Mouse (Mus musculus): Measurements from ENCODE around the gene Parvb. TPM values are rescaled to one million over a fixed set of nuclear protein-coding genes. Genes with fewer than 3 reads are reported as not detected.
A peak's percentile ranks its signal among the peaks of the same experiment; 100 is the strongest.
"Not testable (repeated sequence)": the region's sequence is repeated elsewhere in the genome, so short reads cannot be mapped to it uniquely, and the experiment has no call there.

Gene Parvb
- total RNA-seq, 2 experiments from 2014 or later: 45.8 to 49.5 TPM

- intact Hi-C loops (cut with DNase I): loop anchor here (5.0 kb wide), 1 partner anchor 330 kb away; no protein-coding TSS in a partner anchor
- no peak for DNase-seq
Measured at GRCm38 (mm10) chr15:84282206-84283085, 50.6 kb downstream of the Parvb start.

- intact Hi-C loops (cut with DNase I): loop anchor here (5.0 kb wide), 1 partner anchor 328 kb away; no protein-coding TSS in a partner anchor
- no peak for DNase-seq
Measured at GRCm38 (mm10) chr15:84284059-84284458, 52.2 kb downstream of the Parvb start.

GRCm38 (mm10) chr15:84285453-84285852 is 53.6 kb downstream of the Parvb start:
- intact Hi-C loops (cut with DNase I): no loop called here
- DNase-seq: no peak

GRCm38 (mm10) chr15:84288953-84289352 is 57.1 kb downstream of the Parvb start:
- intact Hi-C loops (cut with DNase I); DNase-seq: not testable (repeated sequence)

- no peak for DNase-seq
- intact Hi-C loops (cut with DNase I): no loop called here
Measured at GRCm38 (mm10) chr15:84291097-84291496, 59.3 kb downstream of the Parvb start.

- intact Hi-C loops (cut with DNase I): no loop called here
- DNase-seq: no peak
Measured at GRCm38 (mm10) chr15:84293590-84293989, 61.7 kb downstream of the Parvb start.

GRCm38 (mm10) chr15:84294391-84294790 is 62.5 kb downstream of the Parvb start:
- DNase-seq: no peak
- intact Hi-C loops (cut with DNase I): no loop called here

- DNase-seq: no peak
- intact Hi-C loops (cut with DNase I): no loop called here
Measured at GRCm38 (mm10) chr15:84295225-84295624, 63.4 kb downstream of the Parvb start.

- intact Hi-C loops (cut with DNase I): no loop called here
- DNase-seq: no peak
Measured at GRCm38 (mm10) chr15:84297454-84297853, 65.6 kb downstream of the Parvb start.

GRCm38 (mm10) chr15:84298804-84299370 is 67.0 kb downstream of the Parvb start:
- intact Hi-C loops (cut with DNase I): no loop called here
- no peak for DNase-seq

GRCm38 (mm10) chr15:84299662-84300333 is 68.0 kb downstream of the Parvb start:
- intact Hi-C loops (cut with DNase I): no loop called here
- no peak for DNase-seq

GRCm38 (mm10) chr15:84300591-84300990 is 68.7 kb downstream of the Parvb start:
- intact Hi-C loops (cut with DNase I): no loop called here

GRCm38 (mm10) chr15:84301026-84301425 is 69.2 kb downstream of the Parvb start:
- peak in 1 of 2 experiments; percentile 40 for DNase-seq
- intact Hi-C loops (cut with DNase I): no loop called here

More at GRCm38 (mm10) chr15:84300591-84300990, 68.7 kb downstream of the Parvb start:
- no peak for DNase-seq

GRCm38 (mm10) chr15:84301641-84302420 is 70.0 kb downstream of the Parvb start:
- DNase-seq: no peak
- intact Hi-C loops (cut with DNase I): no loop called here

GRCm38 (mm10) chr15:84303264-84303663 is 71.4 kb downstream of the Parvb start:
- intact Hi-C loops (cut with DNase I): no loop called here
- no peak for DNase-seq

- no peak for DNase-seq
- intact Hi-C loops (cut with DNase I): no loop called here
Measured at GRCm38 (mm10) chr15:84305333-84305732, 73.5 kb downstream of the Parvb start.

- no peak for DNase-seq
- intact Hi-C loops (cut with DNase I): no loop called here
Measured at GRCm38 (mm10) chr15:84310271-84310670, 78.4 kb downstream of the Parvb start.

- DNase-seq: no peak
- intact Hi-C loops (cut with DNase I): no loop called here
Measured at GRCm38 (mm10) chr15:84311295-84312085, 79.6 kb downstream of the Parvb start.

GRCm38 (mm10) chr15:84312878-84313565 is 81.2 kb downstream of the Parvb start:
- DNase-seq: no peak
- intact Hi-C loops (cut with DNase I): no loop called here

All from gastrocnemius, postnatal 36 days (tissue).